Mouse (Mus musculus): ENCODE data around the gene March2. TPM values are rescaled to one million over a fixed set of nuclear protein-coding genes. Genes with fewer than 3 reads are reported as not detected.

March2 gene
- polyA plus RNA-seq, 1 experiment = 290 TPM

DNA sequence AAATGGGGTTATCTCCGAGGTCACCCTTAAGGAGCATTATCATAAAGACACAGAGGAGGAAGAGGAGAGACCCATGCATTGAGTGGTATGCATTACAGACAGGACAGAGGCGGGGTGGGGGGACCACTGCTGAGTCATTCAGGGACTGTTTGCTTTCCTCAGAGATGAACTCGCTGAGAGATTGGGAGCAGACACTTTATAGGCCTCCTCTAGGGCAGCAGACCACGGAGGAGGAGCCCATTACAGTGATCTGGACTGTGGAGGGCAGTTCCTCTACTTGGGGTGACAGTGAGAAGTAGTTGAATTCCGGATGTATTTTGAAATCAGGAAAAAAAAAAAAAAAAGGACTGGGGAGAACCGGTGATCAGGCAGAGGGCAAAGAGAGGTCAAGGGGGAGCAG lies 78.7 kb downstream of the March2 start:
- DNase-seq (ENCODE audit: low read depth in 1 of 2, low spot score in 2 of 2) = no peak
- Histone ChIP-seq H3K4me3 (ENCODE audit: extremely low read depth, insufficient read depth, insufficient read length) (no peak overlapping the region), H3K27ac (ENCODE audit: insufficient read depth, low read length) (0 out of 2 replicates have a peak overlapping the region, but pooled peaks have one; percentile 28), H3K36me3 (ENCODE audit: control insufficient read depth, insufficient read depth, low read length) (peaks cover 6% of the 10 kb centered on the region; the same call in 1 of the 2 replicates), H3K27me3 (ENCODE audit: control insufficient read depth, insufficient read depth, low read length) (no peaks in the 10 kb centered on the region), H3K4me1 (ENCODE audit: control insufficient read depth, insufficient read depth, insufficient read length) (no peaks in the 10 kb centered on the region)
- 48% methylated on average over 6 of the region's 6 CpGs for WGBS
- TF ChIP-seq POLR2A (IDR thresholded peaks at IDR 0.05; ENCODE audit: low read depth, low read length) (no peak), CTCF (IDR thresholded peaks at IDR 0.05; ENCODE audit: extremely low read depth, insufficient read depth, insufficient read length, insufficient replicate concordance) (no peak)

DNA sequence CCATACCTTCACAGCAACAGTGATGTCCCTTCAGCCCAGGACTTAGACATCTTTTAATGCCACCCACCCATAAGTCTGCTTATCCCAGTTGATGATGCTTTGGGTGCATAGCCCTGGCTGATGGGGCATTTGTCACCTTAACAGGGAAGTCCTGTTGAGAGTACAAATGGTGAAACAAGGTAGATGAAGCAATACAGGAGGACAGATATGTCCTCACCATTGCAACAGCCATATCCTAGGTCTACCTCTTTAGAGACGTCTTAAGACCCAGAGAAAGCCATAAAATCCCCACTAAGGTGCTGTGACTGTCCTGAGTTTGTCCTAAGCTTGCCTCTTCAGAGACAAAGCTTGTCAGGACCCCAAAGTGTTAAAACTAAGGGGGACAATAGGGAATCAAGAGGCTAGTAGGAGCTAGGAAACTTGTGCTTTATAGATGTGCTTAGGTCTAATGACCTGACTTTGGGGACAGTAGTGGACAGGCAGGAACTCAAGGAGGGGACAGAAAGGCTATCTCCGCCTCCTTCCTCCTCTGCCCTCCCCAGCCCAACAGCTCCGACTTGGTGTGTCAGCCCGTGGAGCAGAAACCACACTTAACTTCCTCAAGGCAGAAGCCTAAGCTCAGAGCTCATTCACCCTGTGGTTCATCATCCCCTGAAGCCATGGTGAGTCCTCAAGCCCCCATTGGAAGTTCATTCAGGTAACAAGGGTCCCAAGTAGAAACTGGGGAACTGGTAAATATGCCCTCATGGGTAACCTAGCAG lies 80.8 kb downstream of the March2 start, which contains the start of gene Pram1:
Pram1 (plus strand) TSS at position 541 of the 761 bp plus-strand sequence.
- H3K36me3 ChIP-seq (ENCODE audit: control insufficient read depth, insufficient read depth, low read length) = no peaks in the 10 kb centered on the region
- H3K4me3 ChIP-seq (ENCODE audit: extremely low read depth, insufficient read depth, insufficient read length) = 0 out of 2 replicates have a peak within 1 kb of the TSS, but pooled peaks have one; percentile 5
- no peak for DNase-seq (ENCODE audit: low read depth in 1 of 2, low spot score in 2 of 2)
- TF ChIP-seq POLR2A (IDR thresholded peaks at IDR 0.05; ENCODE audit: low read depth, low read length) (no peak), CTCF (IDR thresholded peaks at IDR 0.05; ENCODE audit: extremely low read depth, insufficient read depth, insufficient read length, insufficient replicate concordance) (no peak)
- no peaks in the 10 kb centered on the region for H3K27me3 ChIP-seq (ENCODE audit: control insufficient read depth, insufficient read depth, low read length)
- H3K27ac ChIP-seq (ENCODE audit: insufficient read depth, low read length) = no peak within 1 kb of the TSS
- WGBS = 37% methylated on average over 4 of the region's 4 CpGs
- no peaks in the 10 kb centered on the region for H3K4me1 ChIP-seq (ENCODE audit: control insufficient read depth, insufficient read depth, insufficient read length)

DNA sequence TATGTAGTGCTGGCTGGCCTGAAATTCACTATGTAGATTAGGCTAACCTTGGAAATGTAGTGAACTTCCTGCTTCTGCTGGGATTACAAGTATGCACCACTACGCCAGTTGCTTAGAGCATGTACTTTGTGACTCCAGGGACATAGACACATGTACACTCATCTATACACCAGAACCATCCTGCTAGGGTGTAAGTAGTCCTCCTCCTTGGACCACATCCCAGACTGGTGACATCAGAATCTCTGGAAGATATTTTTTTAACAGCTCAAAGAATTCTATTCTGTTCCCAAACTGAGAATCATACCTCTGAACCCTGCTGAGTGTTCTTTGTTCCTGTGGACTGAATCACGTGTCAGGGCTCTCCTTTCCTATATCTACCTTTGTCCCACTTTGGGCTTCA lies 81.4 kb downstream of the March2 start:
- H3K36me3 ChIP-seq (ENCODE audit: control insufficient read depth, insufficient read depth, low read length) = no peaks in the 10 kb centered on the region
- H3K4me3 ChIP-seq (ENCODE audit: extremely low read depth, insufficient read depth, insufficient read length) = no peak overlapping the region
- H3K4me1 ChIP-seq (ENCODE audit: control insufficient read depth, insufficient read depth, insufficient read length) = no peaks in the 10 kb centered on the region
- TF ChIP-seq POLR2A (IDR thresholded peaks at IDR 0.05; ENCODE audit: low read depth, low read length) = no peak
- no peak for TF ChIP-seq CTCF (IDR thresholded peaks at IDR 0.05; ENCODE audit: extremely low read depth, insufficient read depth, insufficient read length, insufficient replicate concordance)
- WGBS = 88% methylated on average over 2 of the region's 2 CpGs
- no peak overlapping the region for H3K27ac ChIP-seq (ENCODE audit: insufficient read depth, low read length)
- H3K27me3 ChIP-seq (ENCODE audit: control insufficient read depth, insufficient read depth, low read length) = no peaks in the 10 kb centered on the region
- DNase-seq (ENCODE audit: low read depth in 1 of 2, low spot score in 2 of 2) = no peak

Other genes starting within 250 kb of the March2 start
- 97.2 and 110 TPM in 2 replicates for gene Adamts10, start 194.5 kb downstream of the March2 start, polyA plus RNA-seq (2012; rRNA removed)
- 24.4 and 28.6 TPM in 2 replicates for gene Myo1f, start 163.0 kb downstream of the March2 start, polyA plus RNA-seq (2012; rRNA removed)
- 69.8 and 83.5 TPM in 2 replicates for gene Zfp414, start 89.6 kb downstream of the March2 start, polyA plus RNA-seq (2012; rRNA removed)
- gene Pram1, start 80.6 kb downstream of the March2 start, polyA plus RNA-seq (2012; rRNA removed) = 3.1 and 4.5 TPM in 2 replicates
- 87.3 and 103 TPM in 2 replicates for gene Hnrnpm, start 31.8 kb downstream of the March2 start, polyA plus RNA-seq (2012; rRNA removed)
- gene Rab11b, start 41.9 kb upstream of the March2 start, polyA plus RNA-seq (2012; rRNA removed) = 225 and 270 TPM in 2 replicates
- 15.6 and 21.5 TPM in 2 replicates for gene Angptl4, start 63.2 kb upstream of the March2 start, polyA plus RNA-seq (2012; rRNA removed)
- 56.8 and 74.6 TPM in 2 replicates for gene Kank3, start 91.8 kb upstream of the March2 start, polyA plus RNA-seq (2012; rRNA removed)
- 746 and 860 TPM in 2 replicates for gene Rps28, start 105.9 kb upstream of the March2 start, polyA plus RNA-seq (2012; rRNA removed)
- 158 and 201 TPM in 2 replicates for gene Ndufa7, start 105.9 kb upstream of the March2 start, polyA plus RNA-seq (2012; rRNA removed)
- 11.6 and 19.2 TPM in 2 replicates for gene Cd320, start 124.4 kb upstream of the March2 start, polyA plus RNA-seq (2012; rRNA removed)
- gene Gm7029, start 155.2 kb upstream of the March2 start, polyA plus RNA-seq (2012; rRNA removed) = 3.2 and 9.3 TPM in 2 replicates
- gene Kifc1, start 172.0 kb upstream of the March2 start, polyA plus RNA-seq (2012; rRNA removed) = 11.5 and 15.3 TPM in 2 replicates
- gene Platr17, start 186.5 kb upstream of the March2 start, polyA plus RNA-seq (2012; rRNA removed) = 0.47 and 0.68 TPM in 2 replicates
- gene Daxx, start 190.7 kb upstream of the March2 start, polyA plus RNA-seq (2012; rRNA removed) = 56.8 and 65.6 TPM in 2 replicates
- gene Tapbp, start 197.2 kb upstream of the March2 start, polyA plus RNA-seq (2012; rRNA removed) = 188 and 240 TPM in 2 replicates
- 62.9 and 122 TPM in 2 replicates for gene Zbtb22, start 197.2 kb upstream of the March2 start, polyA plus RNA-seq (2012; rRNA removed)
- gene Rgl2, start 210.9 kb upstream of the March2 start, polyA plus RNA-seq (2012; rRNA removed) = 234 and 301 TPM in 2 replicates
- 13.8 and 16.0 TPM in 2 replicates for gene Pfdn6, start 221.7 kb upstream of the March2 start, polyA plus RNA-seq (2012; rRNA removed)
- gene Wdr46, start 222.0 kb upstream of the March2 start, polyA plus RNA-seq (2012; rRNA removed) = 20.5 and 26.7 TPM in 2 replicates
- gene B3galt4, start 232.8 kb upstream of the March2 start, polyA plus RNA-seq (2012; rRNA removed) = 18.9 and 20.6 TPM in 2 replicates
- gene Vps52, start 237.1 kb upstream of the March2 start, polyA plus RNA-seq (2012; rRNA removed) = 58.0 and 73.2 TPM in 2 replicates
- 476 and 550 TPM in 2 replicates for gene Rps18, start 237.3 kb upstream of the March2 start, polyA plus RNA-seq (2012; rRNA removed)

Measured in spleen, adult 2 months (tissue).